Mouse (Mus musculus): ENCODE data around the gene 1700074P13Rik. TPM values are rescaled to one million over a fixed set of nuclear protein-coding genes. Genes with fewer than 3 reads are reported as not detected.

Gene 1700074P13Rik
- not detected for polyA plus RNA-seq (2015; fragmentation: Illumina TruSeq; extraction: RNeasy Lipid Tissue Mini Kit (QIAGEN cat#74804); ENCODE audit: insufficient read depth, low replicate concordance)

DNA sequence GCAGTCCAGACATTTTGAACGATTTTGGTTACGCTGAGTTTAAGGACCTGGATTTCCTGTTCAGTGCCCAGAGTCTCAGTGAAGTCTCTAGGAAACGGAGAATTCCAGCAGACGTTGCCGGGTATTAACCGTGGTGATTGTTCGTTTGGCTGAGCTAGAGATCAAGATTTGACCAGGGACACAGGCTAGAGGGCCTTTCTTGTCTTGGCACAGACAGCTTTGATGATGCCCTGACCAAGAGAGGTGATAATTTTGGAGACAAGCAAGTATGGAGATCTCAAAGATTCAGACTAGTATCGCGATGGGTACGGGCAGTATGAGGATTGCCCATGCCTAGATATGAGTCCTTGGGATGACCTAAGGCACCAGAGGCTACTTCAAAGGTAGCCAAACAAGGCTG, at the start of gene 1700074P13Rik:
TSS of gene 1700074P13Rik (minus strand) at position 101 of the 400 bp plus-strand sequence.

DNA sequence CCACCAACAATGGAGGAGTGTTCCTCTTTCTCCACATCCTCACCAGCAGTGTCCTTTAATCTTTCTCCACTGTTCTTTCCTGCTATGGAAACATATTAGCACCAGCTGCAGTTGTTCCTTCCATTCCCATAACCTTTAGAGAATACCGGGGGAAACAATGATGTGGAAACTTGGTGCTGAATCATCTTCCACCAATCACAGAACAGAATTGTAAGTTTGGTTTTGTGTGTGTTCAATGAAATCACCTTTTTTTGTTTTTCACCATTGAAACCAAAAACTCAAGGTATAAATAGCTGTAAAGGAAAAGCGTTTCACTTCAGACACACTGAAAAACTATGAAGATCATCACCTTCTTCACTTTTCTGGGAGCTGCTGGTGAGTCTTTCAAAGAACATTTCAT, 24.1 kb upstream of the 1700074P13Rik start, which contains the start of gene 1810009J06Rik:
TSS of gene 1810009J06Rik (plus strand) at position 301 of the 400 bp plus-strand sequence.

DNA sequence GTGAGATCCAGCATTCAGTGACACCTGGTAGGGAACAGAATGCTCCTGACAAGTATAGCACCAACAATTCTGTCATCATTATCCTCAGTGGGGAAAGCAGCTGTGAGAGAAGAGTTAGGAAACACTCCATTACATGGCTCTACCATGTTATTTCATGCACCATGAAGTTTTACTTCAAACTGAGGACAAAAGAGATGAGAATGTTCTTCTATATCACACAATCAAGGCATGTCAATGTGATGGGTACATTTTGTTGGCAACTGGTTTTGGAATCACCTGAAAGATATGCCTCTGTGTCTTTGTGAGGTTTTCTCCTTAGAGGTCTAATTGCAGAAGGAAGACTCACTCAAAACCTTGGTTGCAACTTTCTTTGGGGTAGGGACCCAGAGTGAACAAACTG, 11.4 kb upstream of the 1700074P13Rik start, which contains the start of gene Gm4744:
TSS of gene Gm4744 (minus strand) at position 101 of the 400 bp plus-strand sequence.

DNA sequence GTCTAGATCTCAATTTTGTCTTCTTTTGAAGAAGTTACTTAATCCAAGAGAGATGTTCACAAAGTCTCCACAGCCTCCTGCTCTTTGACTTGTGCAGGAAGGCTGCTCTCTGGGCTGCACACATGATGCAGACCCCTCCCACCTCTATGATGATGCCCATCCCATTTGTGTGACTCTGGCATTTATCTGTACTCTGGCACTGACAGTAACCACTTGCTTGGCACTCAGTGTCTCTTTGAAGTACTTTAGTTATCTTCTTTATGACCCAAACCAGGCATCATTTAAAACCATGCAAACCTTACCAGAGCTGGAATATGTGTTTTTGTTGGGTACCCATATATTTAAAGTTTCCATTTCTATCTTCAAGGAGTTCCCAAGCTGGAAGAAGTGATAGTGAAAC, 40.1 kb downstream of the 1700074P13Rik start, which contains the start of gene Prss58:
TSS of gene Prss58 (minus strand) at position 101 of the 400 bp plus-strand sequence.

DNA sequence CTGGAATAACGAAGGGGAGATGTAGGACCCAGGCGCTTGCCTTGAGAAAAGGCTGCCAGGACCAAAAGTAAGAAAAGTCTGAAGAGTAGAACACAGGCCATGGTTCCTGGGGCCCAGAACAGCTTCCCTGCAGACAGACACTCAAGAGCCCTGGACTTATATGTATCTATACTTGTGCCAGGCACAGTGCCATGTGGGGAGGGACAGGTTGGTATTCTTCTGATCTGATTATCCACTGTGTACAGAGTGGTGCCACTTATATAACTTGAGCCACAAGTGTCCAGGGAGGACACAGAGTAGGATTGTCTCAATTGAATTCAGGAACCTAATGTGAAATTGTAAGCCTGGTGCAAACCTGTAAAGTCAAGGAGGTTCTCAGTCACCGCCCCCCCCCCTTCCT, 53.0 kb downstream of the 1700074P13Rik start, which contains the start of gene Moxd2:
TSS of gene Moxd2 (minus strand) at position 101 of the 400 bp plus-strand sequence.

Other genes with a start within 250 kb of the 1700074P13Rik start
- not detected for gene Moxd2, start 53.1 kb downstream of the 1700074P13Rik start, polyA plus RNA-seq (2015; fragmentation: Illumina TruSeq; extraction: RNeasy Lipid Tissue Mini Kit (QIAGEN cat#74804); ENCODE audit: insufficient read depth, low replicate concordance)
- not detected for gene Prss58, start 40.2 kb downstream of the 1700074P13Rik start, polyA plus RNA-seq (2015; fragmentation: Illumina TruSeq; extraction: RNeasy Lipid Tissue Mini Kit (QIAGEN cat#74804); ENCODE audit: insufficient read depth, low replicate concordance)
- gene Gm4744, start 11.3 kb upstream of the 1700074P13Rik start, polyA plus RNA-seq (2015; fragmentation: Illumina TruSeq; extraction: RNeasy Lipid Tissue Mini Kit (QIAGEN cat#74804); ENCODE audit: insufficient read depth, low replicate concordance): not detected
- gene 1810009J06Rik, start 24.2 kb upstream of the 1700074P13Rik start, polyA plus RNA-seq (2015; fragmentation: Illumina TruSeq; extraction: RNeasy Lipid Tissue Mini Kit (QIAGEN cat#74804); ENCODE audit: insufficient read depth, low replicate concordance): not detected
- gene Gm2663, start 58.9 kb upstream of the 1700074P13Rik start, polyA plus RNA-seq (2015; fragmentation: Illumina TruSeq; extraction: RNeasy Lipid Tissue Mini Kit (QIAGEN cat#74804); ENCODE audit: insufficient read depth, low replicate concordance): 0.30 TPM
- gene 2210010C04Rik, start 95.0 kb upstream of the 1700074P13Rik start, polyA plus RNA-seq (2015; fragmentation: Illumina TruSeq; extraction: RNeasy Lipid Tissue Mini Kit (QIAGEN cat#74804); ENCODE audit: insufficient read depth, low replicate concordance): 7.0 TPM